Mouse (Mus musculus) c-Kit-negative CD71-positive TER-119-positive erythroid progenitor cells, embryonic 14.5 days (primary cell): ENCODE measurements around the gene Cep83.

Experiments used
- DNase-seq: peaks from one replicate; pipeline ENCODE4 v3.0.0-alpha.2; 2013; ENCODE audit warnings: low read depth, low spot score

Gene Cep83

GRCm38 (mm10) chr10:94826436-94826835 is 138.0 kb downstream of the Cep83 start:
- no peak for DNase-seq

- DNase-seq, result no peak
Measured at GRCm38 (mm10) chr10:94827325-94827724, 138.9 kb downstream of the Cep83 start.

- no peak for DNase-seq
Measured at GRCm38 (mm10) chr10:94827890-94828733, 139.7 kb downstream of the Cep83 start.

GRCm38 (mm10) chr10:94828734-94829230 is 140.3 kb downstream of the Cep83 start:
- no peak for DNase-seq

GRCm38 (mm10) chr10:94829407-94829806 is 141.0 kb downstream of the Cep83 start:
- DNase-seq, result no peak

GRCm38 (mm10) chr10:94835874-94836273 is 147.4 kb downstream of the Cep83 start:
- no peak for DNase-seq
